Mouse (Mus musculus): ENCODE measurements around the gene Rps6ka6. TPM values are rescaled to one million over a fixed set of nuclear protein-coding genes. Genes with fewer than 3 reads are reported as not detected.

The Rps6ka6 gene
- polyA plus RNA-seq (2012; rRNA removed; ENCODE audit: low replicate concordance), result 0.13 and 0.22 TPM in 2 replicates

DNA sequence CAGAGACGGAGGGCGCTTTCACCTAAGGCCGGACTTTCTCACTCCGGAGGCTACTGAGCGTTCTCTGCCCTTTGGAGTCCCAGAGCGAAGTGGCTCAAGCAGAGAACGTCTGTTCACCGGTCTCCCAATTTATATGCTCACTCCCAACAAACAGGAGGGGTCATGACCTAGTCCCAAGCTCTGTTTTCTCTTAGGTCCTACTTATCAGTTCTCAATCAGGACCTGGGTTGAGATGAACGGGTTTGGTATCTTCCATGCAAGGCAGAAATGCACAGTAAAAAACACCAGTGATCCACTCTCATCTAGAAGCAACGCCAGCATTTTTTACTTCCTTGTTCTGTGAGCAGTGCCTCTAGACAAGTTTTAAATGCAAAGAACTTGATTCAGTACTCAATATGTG, at the start of gene Rps6ka6:
Gene Rps6ka6 (minus strand): TSS at position 101 of the 400 bp plus-strand sequence.

Other genes with a start within 250 kb of the Rps6ka6 start
- 0.11 and 0.20 TPM in 2 replicates for gene Hdx, start 159.1 kb upstream of the Rps6ka6 start, polyA plus RNA-seq (2012; rRNA removed; ENCODE audit: low replicate concordance)

Measured in mammary gland, adult 2 months (tissue).